Mouse (Mus musculus) kidney, embryonic 16.5 days (tissue): ENCODE results near the gene Gmppa. TPM values are rescaled to one million over a fixed set of nuclear protein-coding genes. Genes with fewer than 3 reads are reported as not detected.

Experiments used
- ATAC-seq: fragments of 200-750 bp; cut with Nextera tagmentation; 2 replicates; pipeline ENCODE4 v1.8.0; 2017; ENCODE audit warnings: moderate TSS enrichment; ENCODE audit not compliant: low FRiP score, low TSS enrichment
- H3K27ac ChIP-seq: fragments of 300-500 bp; sonication (generic); 2 replicates; pipeline ENCODE4 v1.5.1; 2014; ENCODE audit warnings: low read length
- H3K27me3 ChIP-seq: fragments of 300-500 bp; sonication (generic); 2 replicates; pipeline ENCODE4 v1.6.1; 2014; ENCODE audit warnings: low read length, control low read depth, mixed read lengths; ENCODE audit not compliant: insufficient read depth
- H3K36me3 ChIP-seq: fragments of 300-500 bp; sonication (generic); 2 replicates; pipeline ENCODE4 v1.6.1; 2014; ENCODE audit warnings: low read length, control low read depth, mixed read lengths; ENCODE audit not compliant: insufficient read depth
- H3K4me1 ChIP-seq: fragments of 300-500 bp; sonication (generic); 2 replicates; pipeline ENCODE4 v1.6.1; 2014; ENCODE audit warnings: low read length, control low read depth, mixed read lengths; ENCODE audit not compliant: insufficient read depth
- H3K4me2 ChIP-seq: fragments of 300-500 bp; sonication (generic); replicated peaks from 2 replicates; pipeline ENCODE4 v1.6.1; 2014; ENCODE audit warnings: low read depth, low read length
- H3K4me3 ChIP-seq: fragments of 300-500 bp; sonication (generic); 2 replicates; pipeline ENCODE4 v1.5.1; 2014; ENCODE audit warnings: mild to moderate bottlenecking, low read length
- H3K9ac ChIP-seq: fragments of 300-500 bp; sonication (generic); replicated peaks from 2 replicates; pipeline ENCODE4 v1.6.1; 2014; ENCODE audit warnings: low read length
- H3K9me3 ChIP-seq: fragments of 300-500 bp; sonication (generic); 2 replicates; pipeline ENCODE4 v1.6.1; 2016; ENCODE audit warnings: low read length, control low read depth
- WGBS: fragments of 180-500 bp; shearing (Covaris S2); extraction: QIAGEN DNeasy Blood & Tissue Kit; methylation state at CpG from one replicate; pipeline ENCODE4 v1.1.7; 2014; 5-methylcytosine and 5-hydroxymethylcytosine counted together
- polyA plus RNA-seq: library from polyadenylated mRNA; unstranded; fragments of >200 nt; fragmentation: Nextera tagmentation; extraction: Ambion mirVana; gene quantifications from 2 replicates; pipeline ENCODE4 v1.2.1, GENCODE M21; 2015

Gmppa gene
- polyA plus RNA-seq, 1 experiment from 2014 or later: 91.6 TPM

DNA sequence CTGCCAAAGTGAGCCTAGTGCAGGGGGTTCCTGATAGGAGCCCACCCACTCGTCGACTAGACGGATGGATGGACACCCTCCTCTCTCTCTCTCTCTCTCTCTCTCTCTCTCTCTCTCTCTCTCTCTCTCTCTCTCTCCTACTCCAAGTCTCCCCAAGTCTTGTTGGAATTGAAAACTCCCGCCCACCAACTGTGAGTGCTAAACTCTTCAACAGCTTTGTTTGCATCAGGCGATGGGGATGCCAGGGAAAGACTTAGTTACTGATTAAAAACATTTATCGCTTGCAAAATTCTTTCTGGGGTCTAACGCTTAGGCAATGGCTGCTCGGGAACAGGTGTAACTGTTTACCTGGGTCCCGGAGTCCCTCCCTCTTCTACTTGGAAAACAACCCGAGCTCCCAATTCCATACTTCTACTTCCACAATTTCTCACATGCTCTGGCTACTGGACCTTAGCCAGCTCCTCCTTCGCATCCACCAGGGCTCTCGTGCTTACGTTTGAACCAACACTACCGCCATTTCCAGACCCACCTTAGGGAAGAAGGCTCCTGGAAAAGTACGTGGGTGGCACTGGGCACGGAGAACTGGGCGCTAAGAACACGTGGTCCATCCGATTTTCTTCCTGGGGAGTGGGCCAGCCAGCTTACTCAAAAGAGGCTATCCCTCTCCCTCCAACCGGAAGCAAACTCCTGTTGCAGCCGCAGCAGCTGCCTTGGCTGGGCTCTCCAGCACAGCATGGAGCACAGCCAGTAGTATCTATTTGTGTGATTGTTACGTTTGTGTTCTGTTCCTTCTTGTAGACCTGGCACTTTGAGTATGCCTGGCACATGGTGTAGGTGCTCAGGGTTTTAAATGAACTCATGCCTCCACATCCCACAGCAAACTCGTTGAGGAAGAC lies 23.3 kb downstream of the Gmppa start:
- peak overlapping the region; percentile 70 for H3K9ac ChIP-seq
- peak overlapping the region; percentile 60 for H3K4me2 ChIP-seq
- H3K27ac ChIP-seq: peak overlapping the region; percentile 96
- no peaks in the 10 kb centered on the region for H3K36me3 ChIP-seq
- WGBS: 7% methylated on average over 23 of the region's 23 CpGs
- H3K4me1 ChIP-seq: peaks cover 49% of the 10 kb centered on the region
- H3K27me3 ChIP-seq: 0 out of 2 replicates have a peak, but pooled peaks cover 5% of the 10 kb centered on the region
- H3K9me3 ChIP-seq: no peaks in the 10 kb centered on the region
- ATAC-seq: peak; percentile 24; the same call in 1 of the 2 replicates
- peak overlapping the region; percentile 44 for H3K4me3 ChIP-seq

DNA sequence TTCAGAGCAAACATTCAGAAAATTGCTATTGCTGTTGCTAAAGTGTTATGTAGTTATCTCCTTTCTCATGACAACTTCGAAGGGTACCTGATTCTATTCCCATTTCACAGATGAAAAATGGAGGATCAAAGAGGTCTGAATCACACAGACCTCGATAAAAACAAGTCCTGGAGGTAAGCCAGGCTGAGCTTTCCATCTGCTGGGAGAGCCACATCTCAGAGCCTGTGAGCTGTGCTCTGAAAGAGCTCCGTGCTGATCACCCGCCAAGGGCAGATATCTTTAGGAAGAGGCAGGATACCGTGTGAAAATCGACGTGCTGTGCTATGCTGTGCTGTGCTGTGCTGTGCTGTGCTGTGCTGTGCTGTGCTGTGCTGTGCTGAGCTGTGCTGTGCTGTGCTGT lies 24.6 kb downstream of the Gmppa start:
- no peaks in the 10 kb centered on the region for H3K9me3 ChIP-seq
- no peaks in the 10 kb centered on the region for H3K36me3 ChIP-seq
- H3K4me2 ChIP-seq: no peak overlapping the region
- no peak overlapping the region for H3K27ac ChIP-seq
- peaks cover 40% of the 10 kb centered on the region for H3K4me1 ChIP-seq
- no peak for ATAC-seq
- no peak overlapping the region for H3K9ac ChIP-seq
- H3K4me3 ChIP-seq: no peak overlapping the region
- 0 out of 2 replicates have a peak, but pooled peaks cover 8% of the 10 kb centered on the region for H3K27me3 ChIP-seq
- WGBS: 71% methylated on average over 7 of the region's 7 CpGs

DNA sequence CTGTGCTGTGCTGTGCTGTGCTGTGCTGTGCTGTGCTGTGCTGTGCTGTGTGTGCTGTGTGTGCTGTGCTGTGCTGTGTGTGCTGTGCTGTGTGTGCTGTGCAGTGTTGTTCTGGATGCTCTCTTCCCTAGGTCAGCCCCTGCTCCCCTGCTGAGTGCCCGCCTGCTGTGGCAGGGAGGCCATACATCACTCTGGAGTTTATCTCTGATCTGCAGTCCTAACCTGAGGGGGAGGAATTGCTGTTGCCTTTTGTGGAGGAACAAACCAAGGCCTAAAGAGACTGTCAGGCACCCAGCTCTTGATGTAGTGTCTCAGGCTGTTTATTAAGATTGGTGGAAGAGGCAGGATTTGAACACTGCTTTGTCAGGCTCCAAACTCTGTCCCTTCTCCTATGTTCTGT lies 26.9 kb downstream of the Gmppa start:
- no peak overlapping the region for H3K27ac ChIP-seq
- no peak overlapping the region for H3K9ac ChIP-seq
- H3K9me3 ChIP-seq: no peaks in the 10 kb centered on the region
- peaks cover 14% of the 10 kb centered on the region for H3K27me3 ChIP-seq
- no peak overlapping the region for H3K4me3 ChIP-seq
- peaks cover 29% of the 10 kb centered on the region for H3K4me1 ChIP-seq
- ATAC-seq: no peak
- H3K4me2 ChIP-seq: no peak overlapping the region
- no peaks in the 10 kb centered on the region for H3K36me3 ChIP-seq
- 67% methylated on average over 1 of the region's 1 CpGs for WGBS

GRCm38 (mm10) chr1:75463652-75464204 lies 28.0 kb downstream of the Gmppa start:
- no peaks in the 10 kb centered on the region for H3K36me3 ChIP-seq
- no peak overlapping the region for H3K4me3 ChIP-seq
- H3K27me3 ChIP-seq: peaks cover 20% of the 10 kb centered on the region
- 64% methylated on average over 5 of the region's 5 CpGs for WGBS
- no peak overlapping the region for H3K4me2 ChIP-seq
- no peaks in the 10 kb centered on the region for H3K9me3 ChIP-seq
- peaks cover 18% of the 10 kb centered on the region for H3K4me1 ChIP-seq
- H3K27ac ChIP-seq: no peak overlapping the region
- no peak overlapping the region for H3K9ac ChIP-seq
- no peak for ATAC-seq

GRCm38 (mm10) chr1:75467215-75467927 lies 31.6 kb downstream of the Gmppa start:
- Histone ChIP-seq H3K27me3 (peaks cover 31% of the 10 kb centered on the region), H3K4me2 (no peak overlapping the region), H3K4me1 (peaks cover 10% of the 10 kb centered on the region; the same call in 1 of the 2 replicates), H3K27ac (no peak overlapping the region), H3K9me3 (no peaks in the 10 kb centered on the region), H3K36me3 (0 out of 2 replicates have a peak, but pooled peaks cover 2% of the 10 kb centered on the region), H3K4me3 (no peak overlapping the region), H3K9ac (peak overlapping the region; percentile 19; the same call in 1 of the 2 replicates)
- ATAC-seq: peak; percentile 79; the same call in 1 of the 2 replicates
- WGBS: 7% methylated on average over 14 of the region's 14 CpGs

DNA sequence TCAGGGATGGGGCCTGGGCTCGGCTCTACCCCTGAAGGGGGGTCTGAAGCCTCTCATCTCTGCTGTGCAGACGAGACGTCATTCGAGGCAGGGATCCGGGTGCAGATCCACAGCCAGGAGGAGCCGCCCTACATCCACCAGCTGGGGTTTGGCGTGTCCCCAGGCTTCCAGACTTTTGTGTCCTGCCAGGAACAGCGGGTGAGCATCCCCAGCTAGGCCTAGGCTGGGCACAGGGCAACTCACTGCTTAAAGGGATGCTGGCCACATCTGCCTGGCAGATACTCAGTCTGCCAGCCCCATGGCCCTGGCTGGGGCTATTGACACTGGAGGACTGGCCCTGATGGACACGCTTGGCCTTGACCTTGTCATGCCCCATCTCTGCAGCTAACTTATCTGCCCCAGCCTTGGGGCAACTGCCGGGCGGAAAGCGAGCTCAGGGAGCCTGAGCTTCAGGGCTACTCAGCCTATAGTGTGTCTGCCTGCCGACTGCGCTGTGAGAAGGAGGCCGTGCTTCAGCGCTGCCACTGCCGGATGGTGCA lies 33.6 kb downstream of the Gmppa start:
- Histone ChIP-seq H3K4me3 (no peak overlapping the region), H3K36me3 (peaks cover 10% of the 10 kb centered on the region; the same call in 1 of the 2 replicates), H3K4me1 (peaks cover 5% of the 10 kb centered on the region; the same call in 1 of the 2 replicates), H3K27me3 (peaks cover 28% of the 10 kb centered on the region), H3K9ac (no peak overlapping the region), H3K4me2 (no peak overlapping the region), H3K9me3 (no peaks in the 10 kb centered on the region), H3K27ac (no peak overlapping the region)
- no peak for ATAC-seq
- 87% methylated on average over 17 of the region's 17 CpGs for WGBS

DNA sequence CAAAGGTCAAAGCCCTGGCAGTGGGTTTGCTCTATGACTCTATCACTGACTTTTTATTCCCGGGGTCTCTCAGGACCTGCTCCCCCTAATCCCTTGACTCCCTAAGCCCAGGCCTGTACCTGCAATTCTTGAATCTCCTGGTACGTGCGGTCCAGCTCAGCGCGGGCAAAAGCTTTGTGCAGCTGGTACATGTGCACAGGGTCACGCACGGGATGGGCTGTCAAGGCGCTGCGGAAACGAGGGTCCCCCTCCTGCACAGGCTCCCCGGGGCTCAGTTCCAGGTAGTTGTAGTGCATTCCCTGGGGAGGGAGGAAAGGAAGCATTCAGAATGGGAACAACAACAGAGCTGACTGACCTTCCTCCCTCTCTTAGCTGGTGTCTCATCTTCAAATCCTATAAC lies 40.7 kb downstream of the Gmppa start:
- no peak overlapping the region for H3K27ac ChIP-seq
- H3K27me3 ChIP-seq: peaks cover 18% of the 10 kb centered on the region
- peaks cover 23% of the 10 kb centered on the region for H3K4me1 ChIP-seq
- no peak overlapping the region for H3K4me2 ChIP-seq
- H3K9ac ChIP-seq: no peak overlapping the region
- no peak overlapping the region for H3K4me3 ChIP-seq
- H3K9me3 ChIP-seq: no peaks in the 10 kb centered on the region
- 95% methylated on average over 11 of the region's 11 CpGs for WGBS
- H3K36me3 ChIP-seq: peaks cover 30% of the 10 kb centered on the region
- no peak for ATAC-seq

GRCm38 (mm10) chr1:75477264-75477965 lies 41.7 kb downstream of the Gmppa start:
- 10% methylated on average over 35 of the region's 35 CpGs for WGBS
- no peaks in the 10 kb centered on the region for H3K9me3 ChIP-seq
- H3K27ac ChIP-seq: no peak overlapping the region
- H3K4me2 ChIP-seq: peak overlapping the region; percentile 79
- no peak overlapping the region for H3K9ac ChIP-seq
- peak overlapping the region; percentile 76 for H3K4me3 ChIP-seq
- peaks cover 27% of the 10 kb centered on the region for H3K36me3 ChIP-seq
- no peak for ATAC-seq
- H3K4me1 ChIP-seq: peaks cover 24% of the 10 kb centered on the region
- peaks cover 27% of the 10 kb centered on the region for H3K27me3 ChIP-seq

- WGBS: 47% methylated on average over 3 of the region's 3 CpGs
- Histone ChIP-seq H3K36me3 (peaks cover 23% of the 10 kb centered on the region), H3K9ac (peak overlapping the region; percentile 76; the same call in 1 of the 2 replicates), H3K4me3 (peak overlapping the region; percentile 76), H3K4me2 (peak overlapping the region; percentile 79), H3K9me3 (no peaks in the 10 kb centered on the region), H3K27me3 (peaks cover 32% of the 10 kb centered on the region), H3K27ac (no peak overlapping the region), H3K4me1 (peaks cover 29% of the 10 kb centered on the region)
- ATAC-seq: no peak
These were observed 42.2 kb downstream of the Gmppa start for GRCm38 (mm10) chr1:75477966-75478290.
